24 mouse cellular contexts compared by ENCODE assay signal in the genomic region with DNA sequence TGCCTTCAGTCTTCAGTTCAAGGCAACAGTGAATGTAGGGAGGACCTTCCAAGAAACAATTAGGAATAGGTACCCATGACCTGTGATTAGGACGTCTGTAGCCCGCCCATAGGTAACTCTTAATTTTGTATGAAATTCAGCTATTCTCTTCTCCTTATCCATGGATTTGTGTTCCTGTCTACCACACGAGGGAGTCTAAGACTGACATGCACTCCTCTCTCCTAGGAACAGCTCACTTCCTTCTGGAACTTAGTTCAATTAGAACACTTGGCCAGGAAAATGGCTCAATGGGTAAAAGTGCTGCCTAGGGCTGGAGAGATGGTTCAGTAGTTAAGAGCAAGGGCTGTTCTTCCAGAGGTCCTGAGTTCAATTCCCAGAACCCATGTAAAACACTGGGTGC. TPM values are rescaled to one million over a fixed set of nuclear protein-coding genes. Genes with fewer than 3 reads are reported as not detected.
DNase-seq lines count a peak whose midpoint lies in the region; ATAC-seq and TF ChIP-seq lines count a peak whose summit lies in the region.
"Had no signal": no experiment of that assay in that cellular context is flagged by ENCODE, and none has a peak within 500 bp of the region (broad histone marks: within the 10 kb centered on the region; RNA-seq: fewer than 3 reads in every experiment).

No protein-coding gene starts in this region.

- no peak overlapping the region for H3K4me2 ChIP-seq in forebrain, postnatal 0 days (ENCODE audit: low read depth)
- no peak overlapping the region for H3K4me2 ChIP-seq in forebrain, embryonic 13.5 days
- H3K4me2 ChIP-seq in heart, embryonic 13.5 days = no peak overlapping the region
- H3K4me2 ChIP-seq in intestine, postnatal 0 days (replicated peaks; ENCODE audit: low read depth) = no peak overlapping the region
- H3K4me2 ChIP-seq in intestine, embryonic 16.5 days (ENCODE audit: low read depth, low read length) = no peak overlapping the region
- no peak overlapping the region for H3K4me2 ChIP-seq in midbrain, postnatal 0 days (ENCODE audit: low read depth, low read length, poor library complexity, severe bottlenecking)
- H3K4me2 ChIP-seq in midbrain, embryonic 14.5 days (ENCODE audit: low read length) = no peak overlapping the region
- H3K4me2 ChIP-seq: forebrain, embryonic 15.5 days; limb, embryonic 12.5 days; liver, embryonic 12.5 days; neural tube, embryonic 15.5 days had no signal

- no peaks in the 10 kb centered on the region for H3K9me3 ChIP-seq in forebrain, postnatal 0 days (ENCODE audit: low read length)
- H3K9me3 ChIP-seq in forebrain, embryonic 13.5 days (replicated peaks) = 0 out of 2 replicates have a peak, but pooled peaks cover 3% of the 10 kb centered on the region
- no peaks in the 10 kb centered on the region; the same call in 1 of the 2 replicates for H3K9me3 ChIP-seq in heart, embryonic 13.5 days
- no peaks in the 10 kb centered on the region for H3K9me3 ChIP-seq in intestine, postnatal 0 days (ENCODE audit: control insufficient read depth)
- H3K9me3 ChIP-seq in intestine, embryonic 16.5 days (ENCODE audit: control insufficient read depth, low read length) = no peaks in the 10 kb centered on the region
- H3K9me3 ChIP-seq in midbrain, postnatal 0 days (ENCODE audit: low read length) = no peaks in the 10 kb centered on the region
- no peaks in the 10 kb centered on the region for H3K9me3 ChIP-seq in midbrain, embryonic 14.5 days (ENCODE audit: control insufficient read depth, low read length)
- H3K9me3 ChIP-seq: forebrain, embryonic 15.5 days; liver, embryonic 12.5 days; neural tube, embryonic 15.5 days had no signal

- H3K4me1 ChIP-seq in forebrain, postnatal 0 days (ENCODE audit: insufficient read depth) = no peaks in the 10 kb centered on the region
- H3K4me1 ChIP-seq in forebrain, embryonic 13.5 days = no peaks in the 10 kb centered on the region
- peaks cover 70% of the 10 kb centered on the region for H3K4me1 ChIP-seq in heart, embryonic 13.5 days
- H3K4me1 ChIP-seq in intestine, postnatal 0 days (replicated peaks; ENCODE audit: control insufficient read depth, insufficient read depth, low read length) = no peaks in the 10 kb centered on the region
- H3K4me1 ChIP-seq in intestine, embryonic 16.5 days (ENCODE audit: control insufficient read depth, insufficient read depth, low read length) = no peaks in the 10 kb centered on the region
- no peaks in the 10 kb centered on the region for H3K4me1 ChIP-seq in midbrain, postnatal 0 days (ENCODE audit: insufficient read depth, low read length)
- no peaks in the 10 kb centered on the region for H3K4me1 ChIP-seq in midbrain, embryonic 14.5 days (ENCODE audit: control insufficient read depth, insufficient read depth, low read length)
- H3K4me1 ChIP-seq: forebrain, embryonic 15.5 days; limb, embryonic 12.5 days; liver, embryonic 12.5 days; neural tube, embryonic 15.5 days had no signal

- H3K27ac ChIP-seq in forebrain, postnatal 0 days (ENCODE audit: low read depth, low read length) = no peak overlapping the region
- H3K27ac ChIP-seq in forebrain, embryonic 13.5 days = no peak overlapping the region
- peak overlapping the region; percentile 72 for H3K27ac ChIP-seq in heart, embryonic 13.5 days (replicated peaks)
- no peak overlapping the region for H3K27ac ChIP-seq in intestine, postnatal 0 days (ENCODE audit: low read depth, low read length)
- no peak overlapping the region for H3K27ac ChIP-seq in intestine, embryonic 16.5 days (ENCODE audit: low read length)
- H3K27ac ChIP-seq in midbrain, postnatal 0 days (ENCODE audit: low read depth, low read length) = no peak overlapping the region
- no peak overlapping the region for H3K27ac ChIP-seq in midbrain, embryonic 14.5 days (replicated peaks; ENCODE audit: low read depth, low read length)
- H3K27ac ChIP-seq: forebrain, embryonic 15.5 days; limb, embryonic 12.5 days; liver, embryonic 12.5 days; macrophage; midbrain, embryonic 10.5 days; neural tube, embryonic 15.5 days had no signal

- H3K27me3 ChIP-seq in forebrain, postnatal 0 days (ENCODE audit: insufficient read depth, low read length) = no peaks in the 10 kb centered on the region
- H3K27me3 ChIP-seq in forebrain, embryonic 13.5 days = no peaks in the 10 kb centered on the region
- no peaks in the 10 kb centered on the region for H3K27me3 ChIP-seq in heart, embryonic 13.5 days (replicated peaks)
- no peaks in the 10 kb centered on the region for H3K27me3 ChIP-seq in intestine, postnatal 0 days (replicated peaks; ENCODE audit: control insufficient read depth, insufficient read depth, low read length)
- no peaks in the 10 kb centered on the region for H3K27me3 ChIP-seq in intestine, embryonic 16.5 days (replicated peaks; ENCODE audit: control insufficient read depth, insufficient read depth, low read length)
- H3K27me3 ChIP-seq in midbrain, postnatal 0 days (ENCODE audit: insufficient read depth, low read length) = no peaks in the 10 kb centered on the region
- H3K27me3 ChIP-seq in midbrain, embryonic 14.5 days (ENCODE audit: control insufficient read depth, insufficient read depth, low read length) = no peaks in the 10 kb centered on the region
- H3K27me3 ChIP-seq: forebrain, embryonic 15.5 days; limb, embryonic 12.5 days; liver, embryonic 12.5 days; neural tube, embryonic 15.5 days had no signal

- no peak overlapping the region for H3K9ac ChIP-seq in forebrain, postnatal 0 days
- no peak overlapping the region for H3K9ac ChIP-seq in forebrain, embryonic 13.5 days
- no peak overlapping the region for H3K9ac ChIP-seq in heart, embryonic 13.5 days
- H3K9ac ChIP-seq in intestine, postnatal 0 days (ENCODE audit: low read depth, low read length) = no peak overlapping the region
- H3K9ac ChIP-seq in intestine, embryonic 16.5 days (ENCODE audit: low read depth, low read length) = no peak overlapping the region
- H3K9ac ChIP-seq in midbrain, postnatal 0 days (replicated peaks; ENCODE audit: low read length, poor library complexity, severe bottlenecking) = no peak overlapping the region
- H3K9ac ChIP-seq in midbrain, embryonic 14.5 days (replicated peaks; ENCODE audit: low read length) = no peak overlapping the region
- H3K9ac ChIP-seq: forebrain, embryonic 15.5 days; limb, embryonic 12.5 days; liver, embryonic 12.5 days; neural tube, embryonic 15.5 days had no signal

- no peak for DNase-seq in forebrain, postnatal 0 days
- DNase-seq in heart, adult 9 months (ENCODE audit: low spot score in 2 of 2) = no peak
- DNase-seq in midbrain, postnatal 0 days (ENCODE audit: low spot score) = no peak
- DNase-seq in midbrain, embryonic 14.5 days = no peak
- DNase-seq: adrenal gland, postnatal 14 days; cerebellum, adult 2 months; cerebellum, postnatal 25 days; gastrocnemius, postnatal 36 days; kidney, adult 2 months; kidney, postnatal 14 days; layer of hippocampus, postnatal 36 days; lung, adult 2 months; right cerebral cortex, postnatal 4 days; thymus, postnatal 25 days had no signal

- TF ChIP-seq CTCF in forebrain, postnatal 0 days (IDR thresholded peaks at IDR 0.05; ENCODE audit: low read depth) = peak; percentile 32; the same call in 1 of the 2 replicates
- peak; percentile 55 for TF ChIP-seq CTCF in intestine, postnatal 0 days (IDR thresholded peaks at IDR 0.05; ENCODE audit: low read depth)
- peak; percentile 28; the same call in 1 of the 2 replicates for TF ChIP-seq CTCF in midbrain, postnatal 0 days (IDR thresholded peaks at IDR 0.05)

- no peak for ATAC-seq in forebrain, postnatal 0 days
- ATAC-seq in forebrain, embryonic 13.5 days = no peak
- ATAC-seq in heart, embryonic 13.5 days (ENCODE audit: extremely low read depth, insufficient number of reproducible peaks, low FRiP score, low TSS enrichment) = no peak
- no peak for ATAC-seq in intestine, postnatal 0 days
- no peak for ATAC-seq in intestine, embryonic 16.5 days
- no peak for ATAC-seq in midbrain, postnatal 0 days (ENCODE audit: low FRiP score)
- no peak for ATAC-seq in midbrain, embryonic 14.5 days (ENCODE audit: low FRiP score, low TSS enrichment)
- ATAC-seq: forebrain, embryonic 15.5 days; liver, embryonic 12.5 days had no signal

- no peaks in the 10 kb centered on the region for H3K36me3 ChIP-seq in forebrain, postnatal 0 days (ENCODE audit: insufficient read depth)
- H3K36me3 ChIP-seq in forebrain, embryonic 13.5 days (ENCODE audit: poor library complexity, severe bottlenecking) = no peaks in the 10 kb centered on the region
- peaks cover 47% of the 10 kb centered on the region for H3K36me3 ChIP-seq in heart, embryonic 13.5 days
- H3K36me3 ChIP-seq in intestine, postnatal 0 days (ENCODE audit: control insufficient read depth, insufficient read depth) = no peaks in the 10 kb centered on the region
- 0 out of 2 replicates have a peak, but pooled peaks cover 2% of the 10 kb centered on the region for H3K36me3 ChIP-seq in intestine, embryonic 16.5 days (ENCODE audit: control insufficient read depth, insufficient read depth, low read length)
- H3K36me3 ChIP-seq in midbrain, postnatal 0 days (ENCODE audit: insufficient read depth, low read length) = no peaks in the 10 kb centered on the region
- H3K36me3 ChIP-seq in midbrain, embryonic 14.5 days (ENCODE audit: control insufficient read depth, insufficient read depth, low read length) = no peaks in the 10 kb centered on the region

- WGBS in forebrain, postnatal 0 days = 82% methylated on average over 3 of the region's 3 CpGs
- WGBS in forebrain, embryonic 13.5 days = 90% methylated on average over 3 of the region's 3 CpGs
- 63% methylated on average over 3 of the region's 3 CpGs for WGBS in heart, embryonic 13.5 days
- 80% methylated on average over 3 of the region's 3 CpGs for WGBS in intestine, postnatal 0 days
- WGBS in intestine, embryonic 16.5 days = 79% methylated on average over 3 of the region's 3 CpGs
- 84% methylated on average over 3 of the region's 3 CpGs for WGBS in midbrain, postnatal 0 days
- WGBS in midbrain, embryonic 14.5 days = 85% methylated on average over 3 of the region's 3 CpGs

- no peak overlapping the region for H3K4me3 ChIP-seq in forebrain, postnatal 0 days (ENCODE audit: low read depth, low read length)
- no peak overlapping the region for H3K4me3 ChIP-seq in forebrain, embryonic 13.5 days
- no peak overlapping the region for H3K4me3 ChIP-seq in heart, embryonic 13.5 days
- no peak overlapping the region for H3K4me3 ChIP-seq in intestine, postnatal 0 days (ENCODE audit: low read depth, low read length)
- no peak overlapping the region for H3K4me3 ChIP-seq in intestine, embryonic 16.5 days (ENCODE audit: low read length)
- no peak overlapping the region for H3K4me3 ChIP-seq in midbrain, postnatal 0 days (ENCODE audit: low read depth, low read length)
- H3K4me3 ChIP-seq in midbrain, embryonic 14.5 days (replicated peaks; ENCODE audit: low read depth, low read length) = no peak overlapping the region
- H3K4me3 ChIP-seq: forebrain, embryonic 15.5 days; limb, embryonic 12.5 days; liver, embryonic 12.5 days; midbrain, embryonic 10.5 days; neural tube, embryonic 15.5 days had no signal

RNA-seq across cellular contexts. Expression of a gene that starts 50.5 kb away (rescaled TPM):
- 85.2 and 95.0 TPM in 2 replicates for total RNA-seq in forebrain, postnatal 0 days (2014; rRNA removed)
- 53.1 and 76.6 TPM in 2 replicates for polyA plus RNA-seq in forebrain, postnatal 0 days (2015; fragmentation: Nextera tagmentation; extraction: Ambion mirVana)
- polyA plus RNA-seq in forebrain, embryonic 13.5 days (2015; fragmentation: Nextera tagmentation; extraction: Ambion mirVana) = 149 and 167 TPM in 2 replicates
- polyA plus RNA-seq in heart, embryonic 13.5 days (2015; fragmentation: Nextera tagmentation; extraction: Ambion mirVana) = 76.6 and 80.2 TPM in 2 replicates
- polyA plus RNA-seq in intestine, postnatal 0 days (2015; fragmentation: Nextera tagmentation; extraction: Ambion mirVana) = 21.4 and 22.2 TPM in 2 replicates
- polyA plus RNA-seq in intestine, embryonic 16.5 days (2015; fragmentation: Nextera tagmentation; extraction: Ambion mirVana) = 64.7 and 70.5 TPM in 2 replicates
- 88.7 and 128 TPM in 2 replicates for total RNA-seq in midbrain, postnatal 0 days (2014; rRNA removed)
- polyA plus RNA-seq in midbrain, postnatal 0 days (2015; fragmentation: Nextera tagmentation; extraction: Ambion mirVana) = 89.3 and 93.3 TPM in 2 replicates
- 126 and 127 TPM in 2 replicates for polyA plus RNA-seq in midbrain, embryonic 14.5 days (2014; fragmentation: Nextera tagmentation; extraction: Ambion mirVana)
